Mouse (Mus musculus) embryonic facial prominence, embryonic 12.5 days (tissue): ENCODE measurements around the gene Lysmd2. TPM values are rescaled to one million over a fixed set of nuclear protein-coding genes. Genes with fewer than 3 reads are reported as not detected.
"Not testable (repeated sequence)": the region's sequence is repeated elsewhere in the genome, so short reads cannot be mapped to it uniquely, and the experiment has no call there.

Source experiments
- ATAC-seq: fragments of 200-750 bp; cut with Nextera tagmentation; 2 replicates; pipeline ENCODE4 v1.8.0; 2017; ENCODE audit not compliant: insufficient number of reproducible peaks, insufficient read depth, low FRiP score, low TSS enrichment
- H3K27ac ChIP-seq: fragments of 300-500 bp; sonication (generic); 2 replicates; pipeline ENCODE4 v1.5.1; 2016; ENCODE audit warnings: mild to moderate bottlenecking
- H3K27me3 ChIP-seq: fragments of 300-500 bp; sonication (generic); 2 replicates; pipeline ENCODE4 v1.6.1; 2016; ENCODE audit warnings: mild to moderate bottlenecking, moderate library complexity
- H3K36me3 ChIP-seq: fragments of 300-500 bp; sonication (generic); 2 replicates; pipeline ENCODE4 v1.6.1; 2016; ENCODE audit warnings: mild to moderate bottlenecking
- H3K4me1 ChIP-seq: fragments of 300-500 bp; sonication (generic); 2 replicates; pipeline ENCODE4 v1.6.1; 2016
- H3K4me2 ChIP-seq: fragments of 300-500 bp; sonication (generic); replicated peaks from 2 replicates; pipeline ENCODE4 v1.6.1; 2016; ENCODE audit warnings: mild to moderate bottlenecking, moderate library complexity
- H3K4me3 ChIP-seq: fragments of 300-500 bp; sonication (generic); 2 replicates; pipeline ENCODE4 v1.5.1; 2016; ENCODE audit warnings: mild to moderate bottlenecking
- H3K9ac ChIP-seq: fragments of 300-500 bp; sonication (generic); 2 replicates; pipeline ENCODE4 v1.6.1; 2016; ENCODE audit warnings: mild to moderate bottlenecking, moderate library complexity
- H3K9me3 ChIP-seq: fragments of 300-500 bp; sonication (generic); 2 replicates; pipeline ENCODE4 v1.6.1; 2016; ENCODE audit warnings: mild to moderate bottlenecking, moderate library complexity
- whole genome bisulfite sequencing: fragments of 180-500 bp; shearing (Covaris S2); methylation state at CpG from one replicate; pipeline ENCODE4 v1.1.7; 2016; 5-methylcytosine and 5-hydroxymethylcytosine counted together
- polyA plus RNA-seq: library from polyadenylated mRNA; unstranded; fragments of >200 nt; fragmentation: Nextera tagmentation; extraction: Ambion mirVana; gene quantifications from 2 replicates; pipeline ENCODE4 v1.2.1, GENCODE M21; 2016

Gene Lysmd2
- polyA plus RNA-seq, 1 experiment from 2014 or later: 28.5 TPM

DNA sequence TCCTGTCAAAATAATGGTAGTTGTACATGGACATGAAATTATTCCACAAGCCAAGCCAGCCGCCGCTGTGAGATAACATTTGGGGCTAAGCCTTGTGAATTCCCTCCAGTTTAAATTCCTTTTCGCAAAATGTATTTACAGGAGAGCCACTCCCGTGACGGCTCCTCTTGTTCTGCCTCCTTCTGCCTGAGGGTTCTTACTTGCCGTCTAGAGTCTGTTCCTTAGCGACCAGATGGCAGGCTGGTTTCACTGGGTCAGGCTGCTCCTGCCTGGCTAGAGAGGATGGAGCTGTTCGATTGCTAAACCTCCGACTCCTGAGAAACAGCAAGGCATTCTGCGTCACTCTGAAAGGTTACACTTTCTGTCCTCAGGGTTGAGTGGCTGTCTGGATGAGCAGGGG, 6.6 kb downstream of the Lysmd2 start:
- peak; percentile 57; the same call in 1 of the 2 replicates for ATAC-seq
- H3K27ac ChIP-seq: peak overlapping the region; percentile 41; the same call in 1 of the 2 replicates
- H3K36me3 ChIP-seq: no peaks in the 10 kb centered on the region
- H3K4me2 ChIP-seq: no peak overlapping the region
- H3K9me3 ChIP-seq: no peaks in the 10 kb centered on the region
- peaks cover 6% of the 10 kb centered on the region; the same call in 1 of the 2 replicates for H3K4me1 ChIP-seq
- no peak overlapping the region for H3K9ac ChIP-seq
- no peaks in the 10 kb centered on the region for H3K27me3 ChIP-seq
- no peak overlapping the region for H3K4me3 ChIP-seq
- 25% methylated on average over 10 of the region's 10 CpGs for WGBS

DNA sequence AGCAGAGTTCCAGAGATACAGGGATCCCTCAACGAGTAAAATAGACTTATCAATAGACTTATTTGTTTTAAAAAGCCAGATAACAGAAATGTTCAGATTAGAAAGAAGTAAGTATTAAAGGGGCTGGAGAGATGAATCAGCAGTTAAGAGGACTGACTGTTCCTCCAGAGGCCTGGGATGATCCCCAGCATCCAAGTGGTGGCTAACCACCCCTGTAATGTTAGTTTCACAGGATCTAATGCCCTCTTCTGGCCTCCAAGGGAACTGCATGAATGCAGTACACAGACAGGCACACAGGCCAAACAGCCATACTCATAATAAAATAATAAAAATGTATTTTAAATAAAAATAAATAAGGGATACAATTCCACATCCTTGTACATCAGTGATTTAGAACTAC, 7.4 kb downstream of the Lysmd2 start:
- Histone ChIP-seq H3K27me3 (no peaks in the 10 kb centered on the region), H3K4me3 (no peak overlapping the region), H3K9me3 (no peaks in the 10 kb centered on the region), H3K27ac (0 out of 2 replicates have a peak overlapping the region, but pooled peaks have one; percentile 41), H3K4me2 (no peak overlapping the region), H3K4me1 (peaks cover 6% of the 10 kb centered on the region; the same call in 1 of the 2 replicates), H3K9ac (no peak overlapping the region), H3K36me3 (no peaks in the 10 kb centered on the region)
- ATAC-seq: no peak
- 40% methylated on average over 1 of the region's 1 CpGs for WGBS

DNA sequence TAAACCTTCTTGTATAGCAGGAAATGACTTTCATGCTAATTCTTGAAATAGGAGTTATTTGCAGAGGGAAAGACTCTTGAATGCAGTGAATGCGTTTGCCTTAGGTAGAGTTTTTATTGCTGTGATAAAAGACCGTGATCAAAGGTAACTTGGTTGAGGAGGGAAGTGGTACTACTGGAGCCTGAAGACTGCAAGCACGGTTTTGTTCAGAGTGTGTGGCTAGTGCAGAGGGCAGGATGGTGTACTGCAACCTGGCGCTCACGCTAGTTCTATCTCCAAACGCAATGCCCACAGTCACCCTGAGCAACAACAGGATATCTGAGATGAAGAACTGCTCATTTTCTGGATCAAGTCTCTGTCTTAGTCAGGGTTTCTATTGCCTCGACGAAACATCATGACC, 8.1 kb downstream of the Lysmd2 start:
- no peaks in the 10 kb centered on the region for H3K36me3 ChIP-seq
- WGBS: 93% methylated on average over 8 of the region's 8 CpGs
- peaks cover 6% of the 10 kb centered on the region; the same call in 1 of the 2 replicates for H3K4me1 ChIP-seq
- no peaks in the 10 kb centered on the region for H3K9me3 ChIP-seq
- no peak overlapping the region for H3K9ac ChIP-seq
- H3K27ac ChIP-seq: no peak overlapping the region
- no peaks in the 10 kb centered on the region for H3K27me3 ChIP-seq
- no peak for ATAC-seq
- H3K4me3 ChIP-seq: no peak overlapping the region
- no peak overlapping the region for H3K4me2 ChIP-seq

DNA sequence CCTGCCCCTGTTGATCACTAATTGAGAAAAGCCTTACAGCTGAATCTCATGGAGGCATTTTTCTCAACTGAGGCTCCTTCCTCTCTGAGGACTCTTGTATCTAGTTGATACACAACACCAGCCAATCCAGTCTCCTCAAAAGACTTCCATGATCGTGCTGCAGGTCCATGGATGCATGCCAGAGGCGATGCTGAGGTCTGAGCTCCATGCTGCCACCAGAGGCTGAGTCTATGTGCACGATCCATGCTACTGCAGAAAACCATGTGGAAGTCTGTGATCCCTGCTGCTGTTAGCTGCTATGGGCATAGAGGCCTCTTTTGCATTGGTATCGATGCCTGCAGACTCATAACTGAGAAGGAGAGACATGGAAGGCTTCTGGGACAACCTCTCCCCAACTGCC, 8.7 kb downstream of the Lysmd2 start:
- no peak overlapping the region for H3K27ac ChIP-seq
- no peaks in the 10 kb centered on the region for H3K9me3 ChIP-seq
- ATAC-seq: no peak
- H3K36me3 ChIP-seq: no peaks in the 10 kb centered on the region
- WGBS: 85% methylated on average over 4 of the region's 4 CpGs
- H3K4me2 ChIP-seq: no peak overlapping the region
- no peaks in the 10 kb centered on the region for H3K27me3 ChIP-seq
- H3K9ac ChIP-seq: no peak overlapping the region
- no peak overlapping the region for H3K4me3 ChIP-seq
- H3K4me1 ChIP-seq: peaks cover 6% of the 10 kb centered on the region; the same call in 1 of the 2 replicates

DNA sequence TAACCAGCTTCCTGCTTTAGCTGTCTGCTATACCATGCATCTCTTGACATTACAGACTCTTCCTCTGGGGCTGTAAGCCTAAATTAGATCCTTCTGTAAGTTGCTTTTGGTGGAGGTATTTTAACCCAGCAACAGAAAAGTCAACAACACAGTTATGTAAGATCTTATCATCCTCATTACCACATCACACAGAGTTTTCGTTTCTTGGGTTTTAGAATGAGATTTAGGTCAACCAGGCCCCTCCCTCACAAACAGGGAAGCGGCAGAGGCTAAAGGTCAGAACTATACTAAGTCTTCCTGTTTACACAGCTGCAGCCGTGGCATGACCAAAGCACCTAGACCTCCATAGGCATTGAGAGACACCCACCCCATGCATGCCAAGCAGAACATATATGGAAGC, 19.9 kb downstream of the Lysmd2 start:
- Histone ChIP-seq H3K9me3 (no peaks in the 10 kb centered on the region), H3K9ac (no peak overlapping the region), H3K4me2 (no peak overlapping the region), H3K4me1 (peaks cover 4% of the 10 kb centered on the region; the same call in 1 of the 2 replicates), H3K27ac (no peak overlapping the region), H3K27me3 (no peaks in the 10 kb centered on the region), H3K36me3 (0 out of 2 replicates have a peak, but pooled peaks cover 4% of the 10 kb centered on the region), H3K4me3 (no peak overlapping the region)
- WGBS: 16% methylated on average over 3 of the region's 3 CpGs
- no peak for ATAC-seq

DNA sequence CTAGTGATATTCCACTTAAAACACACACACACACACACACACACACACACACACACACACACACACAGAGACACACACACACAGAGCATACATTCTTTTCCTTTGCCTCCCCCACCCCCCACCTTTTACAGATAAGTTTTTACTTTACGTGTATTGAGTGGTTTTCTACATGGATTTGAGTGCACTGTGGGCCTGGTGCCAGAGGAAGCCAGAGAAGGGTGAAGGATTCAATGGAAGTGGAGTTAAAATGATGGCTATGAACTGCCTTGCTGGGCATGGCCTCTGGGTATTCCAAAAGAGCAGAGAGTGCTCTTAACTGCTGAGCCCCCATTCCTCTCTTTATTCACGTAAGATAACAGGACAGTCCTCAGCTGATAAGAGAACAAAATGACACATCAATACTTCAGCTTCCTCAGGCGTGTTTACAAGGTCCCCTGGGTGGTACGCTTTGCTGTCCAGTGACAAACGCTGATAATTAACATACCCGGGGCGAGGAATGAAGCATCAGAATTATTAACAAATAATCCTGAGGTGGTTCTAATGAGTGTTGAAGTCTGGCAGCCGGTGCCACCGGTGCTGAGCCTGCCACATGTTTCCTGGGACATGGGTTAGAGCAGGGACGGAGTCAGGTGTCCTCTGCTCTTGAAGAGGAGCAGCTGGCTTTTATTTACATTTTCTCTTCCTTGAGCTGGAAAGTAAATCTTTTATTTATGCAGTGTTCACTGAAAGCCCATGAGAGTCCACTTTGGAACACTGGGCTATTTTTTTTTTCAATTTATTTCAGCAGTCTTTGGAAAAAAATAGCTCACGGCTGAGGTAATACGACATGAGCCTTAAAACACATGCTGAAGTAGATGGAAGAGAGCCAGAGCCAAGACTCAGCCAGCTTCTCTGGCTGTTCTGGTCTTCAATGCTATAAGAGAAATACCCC, 28.7 kb downstream of the Lysmd2 start:
- Histone ChIP-seq H3K4me2 (no peak overlapping the region), H3K27me3 (no peaks in the 10 kb centered on the region), H3K4me1 (peaks cover 7% of the 10 kb centered on the region; the same call in 1 of the 2 replicates), H3K9me3 (no peaks in the 10 kb centered on the region), H3K4me3 (no peak overlapping the region), H3K9ac (no peak overlapping the region), H3K27ac (peak overlapping the region; percentile 46; the same call in 1 of the 2 replicates), H3K36me3 (no peaks in the 10 kb centered on the region)
- WGBS: 45% methylated on average over 12 of the region's 12 CpGs
- peak; percentile 35; the same call in 1 of the 2 replicates for ATAC-seq

DNA sequence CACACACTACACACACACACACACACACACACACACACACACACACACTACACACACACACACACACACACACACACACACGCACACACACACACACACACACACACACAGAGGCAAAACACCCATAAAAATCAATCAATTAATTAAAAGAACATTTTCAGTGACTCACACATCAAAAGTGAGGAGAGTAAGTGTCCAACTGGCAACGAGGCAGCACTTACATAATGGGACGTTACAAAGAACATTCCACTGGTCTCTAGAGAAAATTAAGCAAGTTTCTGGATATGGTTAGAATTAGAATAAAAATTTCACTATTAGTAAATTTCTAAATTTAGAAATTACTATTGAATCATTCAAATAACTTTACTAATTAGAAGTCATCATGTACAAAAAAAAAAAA, 30.9 kb downstream of the Lysmd2 start:
- WGBS: 62% methylated on average over 3 of the region's 3 CpGs
- not testable (repeated sequence) for ATAC-seq

DNA sequence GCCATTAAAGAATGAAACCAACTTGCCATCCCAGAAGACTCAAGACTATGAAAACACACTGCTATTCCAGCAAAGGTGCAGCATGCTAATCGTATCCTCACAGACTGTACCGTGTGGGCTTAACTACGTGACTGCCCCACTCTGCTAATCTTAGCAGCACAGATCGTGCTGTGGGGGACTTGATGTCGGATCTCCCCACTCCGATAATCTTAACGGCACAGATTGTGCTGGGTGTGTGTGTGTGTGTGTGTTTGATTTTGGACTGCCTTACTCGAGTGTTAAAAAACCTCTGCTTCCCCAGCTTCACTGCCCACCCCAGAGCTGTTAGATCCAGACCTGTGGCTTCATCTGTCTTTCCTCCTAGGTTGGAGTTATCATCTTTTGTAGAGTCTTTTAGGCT, 35.4 kb downstream of the Lysmd2 start:
- H3K9ac ChIP-seq: no peak overlapping the region
- no peak overlapping the region for H3K4me3 ChIP-seq
- H3K27ac ChIP-seq: no peak overlapping the region
- no peaks in the 10 kb centered on the region for H3K27me3 ChIP-seq
- no peak for ATAC-seq
- 85% methylated on average over 8 of the region's 8 CpGs for WGBS
- H3K4me2 ChIP-seq: no peak overlapping the region
- H3K36me3 ChIP-seq: no peaks in the 10 kb centered on the region
- H3K9me3 ChIP-seq: no peaks in the 10 kb centered on the region
- H3K4me1 ChIP-seq: no peaks in the 10 kb centered on the region

More for the DNA sequence above, 30.9 kb downstream of the Lysmd2 start:
- H3K9ac ChIP-seq, H3K9me3 ChIP-seq, H3K27me3 ChIP-seq, H3K36me3 ChIP-seq, H3K27ac ChIP-seq, H3K4me2 ChIP-seq, H3K4me3 ChIP-seq, H3K4me1 ChIP-seq: not testable (repeated sequence)

DNA sequence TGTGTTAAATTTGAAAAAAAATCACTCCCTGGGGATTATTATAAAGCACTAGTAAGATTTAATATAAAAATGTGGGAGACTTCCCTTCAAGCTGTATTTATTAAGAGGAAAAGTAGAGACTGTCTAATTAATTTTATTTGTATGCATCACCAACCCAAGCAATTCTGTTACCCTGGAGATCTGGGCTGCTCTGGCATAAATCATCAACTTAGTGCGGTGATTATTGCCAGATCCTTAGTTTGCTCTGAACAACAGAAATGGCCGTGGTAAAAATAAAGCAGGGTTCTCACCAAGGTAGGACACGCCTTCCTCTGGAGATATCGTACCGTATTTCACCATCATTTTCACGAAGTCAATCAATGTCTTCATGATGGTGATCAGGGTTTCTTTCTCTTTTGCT, 39.8 kb downstream of the Lysmd2 start:
- WGBS: 88% methylated on average over 6 of the region's 6 CpGs
- H3K4me2 ChIP-seq: no peak overlapping the region
- no peak overlapping the region for H3K9ac ChIP-seq
- ATAC-seq: no peak
- H3K27ac ChIP-seq: no peak overlapping the region
- H3K36me3 ChIP-seq: no peaks in the 10 kb centered on the region
- no peaks in the 10 kb centered on the region for H3K4me1 ChIP-seq
- no peaks in the 10 kb centered on the region for H3K27me3 ChIP-seq
- H3K4me3 ChIP-seq: no peak overlapping the region
- H3K9me3 ChIP-seq: no peaks in the 10 kb centered on the region

DNA sequence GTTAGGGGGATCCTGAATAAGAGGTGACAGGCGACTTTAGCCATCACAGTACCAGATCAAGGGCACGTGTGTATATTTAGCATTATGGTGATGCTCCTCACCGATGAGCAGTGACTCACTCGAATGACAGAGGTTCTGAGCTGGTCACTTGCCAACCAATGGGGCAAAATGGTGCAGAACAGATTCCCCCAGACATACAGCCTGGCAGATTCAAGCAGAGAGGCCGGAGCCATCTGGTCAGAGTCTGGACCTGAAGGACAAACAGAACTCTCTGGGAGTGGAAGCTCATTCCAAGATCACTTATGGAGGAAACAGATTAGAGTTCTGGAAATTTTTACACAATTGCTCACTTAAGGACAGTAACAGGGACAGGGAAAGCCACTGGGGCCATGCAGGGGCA, 41.1 kb downstream of the Lysmd2 start:
- 76% methylated on average over 5 of the region's 5 CpGs for WGBS
- ATAC-seq: no peak

DNA sequence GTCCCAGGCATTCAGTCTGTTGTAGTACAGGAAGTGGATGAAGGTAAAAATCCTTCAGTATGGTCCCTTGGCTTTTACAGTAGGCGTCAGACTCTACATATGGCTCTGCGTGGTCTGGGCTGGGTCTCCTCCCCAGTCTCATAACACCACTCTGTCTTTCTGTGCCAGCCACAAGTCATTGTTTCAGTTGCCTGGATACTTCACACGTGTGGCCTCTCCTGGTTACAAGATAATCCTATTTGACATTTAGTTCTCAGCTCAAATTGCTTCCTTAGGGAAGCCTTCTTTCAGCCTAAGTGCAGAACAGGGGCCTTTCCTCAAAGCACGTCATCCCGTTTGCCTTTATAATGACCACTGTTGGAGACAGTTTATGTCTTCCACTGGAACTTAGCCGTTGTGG, 47.2 kb downstream of the Lysmd2 start:
- ATAC-seq: no peak
- no peak overlapping the region for H3K9ac ChIP-seq
- H3K4me1 ChIP-seq: no peaks in the 10 kb centered on the region
- no peak overlapping the region for H3K27ac ChIP-seq
- 70% methylated on average over 6 of the region's 6 CpGs for WGBS
- H3K27me3 ChIP-seq: no peaks in the 10 kb centered on the region
- no peaks in the 10 kb centered on the region for H3K36me3 ChIP-seq
- no peak overlapping the region for H3K4me3 ChIP-seq
- H3K4me2 ChIP-seq: no peak overlapping the region
- H3K9me3 ChIP-seq: no peaks in the 10 kb centered on the region

More for the DNA sequence above, 41.1 kb downstream of the Lysmd2 start:
- no peaks in the 10 kb centered on the region for H3K4me1 ChIP-seq
- no peak overlapping the region for H3K27ac ChIP-seq
- no peak overlapping the region for H3K4me3 ChIP-seq
- H3K9me3 ChIP-seq: no peaks in the 10 kb centered on the region
- no peaks in the 10 kb centered on the region for H3K36me3 ChIP-seq
- H3K27me3 ChIP-seq: no peaks in the 10 kb centered on the region
- no peak overlapping the region for H3K9ac ChIP-seq
- H3K4me2 ChIP-seq: no peak overlapping the region

DNA sequence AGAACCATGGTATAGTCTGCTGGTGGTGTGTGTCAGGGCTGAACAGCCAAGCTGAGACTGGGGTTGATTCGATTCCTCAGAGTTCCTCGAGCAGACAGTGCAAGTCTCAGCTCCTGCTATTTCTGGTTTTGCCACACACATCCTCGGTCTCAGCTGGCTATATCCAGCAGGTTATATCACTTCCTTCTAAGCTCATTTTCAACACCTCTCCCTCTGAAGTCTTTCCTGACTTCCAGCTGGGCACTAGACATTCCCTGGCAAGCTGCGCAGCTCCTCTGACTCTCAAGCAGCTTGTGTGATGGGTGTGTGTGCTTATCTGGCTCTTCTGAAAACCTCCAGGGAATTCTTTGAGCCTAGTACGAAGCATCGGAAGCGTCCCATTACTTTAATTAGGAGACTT, 50.7 kb downstream of the Lysmd2 start:
- Histone ChIP-seq H3K9me3 (no peaks in the 10 kb centered on the region), H3K27me3 (no peaks in the 10 kb centered on the region), H3K36me3 (no peaks in the 10 kb centered on the region), H3K9ac (no peak overlapping the region), H3K4me2 (no peak overlapping the region), H3K27ac (no peak overlapping the region), H3K4me3 (no peak overlapping the region), H3K4me1 (no peaks in the 10 kb centered on the region)
- WGBS: 76% methylated on average over 7 of the region's 7 CpGs
- ATAC-seq: no peak
